Mouse (Mus musculus) MEL (cell line): Measurements from ENCODE around the gene Stk4. TPM values are rescaled to one million over a fixed set of nuclear protein-coding genes. Genes with fewer than 3 reads are reported as not detected.

ENCODE experiments used
- DNase-seq: peaks from one replicate; pipeline ENCODE4 v3.0.0; 2011; ENCODE audit warnings: low read depth, low spot score
- H3K27ac ChIP-seq: 2 replicates; pipeline ENCODE4 v1.5.1; 2012; ENCODE audit warnings: low read depth, mild to moderate bottlenecking, control low read depth, low read length, moderate library complexity; ENCODE audit not compliant: control insufficient read depth
- H3K27me3 ChIP-seq, 2 experiments: fragments of 150-350 bp in 1 of 2; sonication (generic) in 1 of 2; 2 replicates each; pipeline ENCODE4 v1.6.1; 2012; ENCODE audit warnings: low read length in 2 of 2, mild to moderate bottlenecking in 2 of 2, improper control_type of control experiment in 1 of 2, moderate library complexity in 1 of 2; ENCODE audit not compliant: insufficient read depth in 2 of 2, control insufficient read depth in 1 of 2
- H3K36me3 ChIP-seq, 2 experiments: 2 replicates each; pipeline ENCODE4 v1.6.1; 2012 to 2014; ENCODE audit warnings: low read length in 2 of 2, improper control_type of control experiment in 1 of 2, inconsistent platforms in 1 of 2, mild to moderate bottlenecking in 1 of 2; ENCODE audit not compliant: insufficient read depth in 2 of 2, control insufficient read depth in 1 of 2
- H3K4me1 ChIP-seq, 2 experiments: fragments of 150-350 bp in 1 of 2; sonication (generic) in 1 of 2; 2 replicates each; pipeline ENCODE4 v1.6.1; 2012; ENCODE audit warnings: low read length in 2 of 2, improper control_type of control experiment in 1 of 2, mild to moderate bottlenecking in 1 of 2; ENCODE audit not compliant: insufficient read depth in 2 of 2, control insufficient read depth in 1 of 2
- H3K4me3 ChIP-seq, 2 experiments: fragments of 150-350 bp in 1 of 2; sonication (generic) in 1 of 2; 2 replicates each; pipeline ENCODE4 v1.5.1; 2012; ENCODE audit warnings: low read depth in 2 of 2, low read length in 2 of 2, mild to moderate bottlenecking in 2 of 2, moderate library complexity in 2 of 2, control low read depth in 1 of 2, improper control_type of control experiment in 1 of 2; ENCODE audit not compliant: control insufficient read depth in 1 of 2, insufficient read depth in 1 of 2
- H3K79me2 ChIP-seq: 2 replicates; pipeline ENCODE4 v1.6.1; 2012; ENCODE audit warnings: mild to moderate bottlenecking, low read length, moderate library complexity; ENCODE audit not compliant: control insufficient read depth, poor library complexity, insufficient read depth
- H3K9ac ChIP-seq: 2 replicates; pipeline ENCODE4 v1.6.1; 2012; ENCODE audit warnings: low read depth, mild to moderate bottlenecking, control low read depth, low read length, moderate library complexity; ENCODE audit not compliant: control insufficient read depth, poor library complexity, severe bottlenecking
- H3K9me3 ChIP-seq: fragments of 150-350 bp; sonication (generic); replicated peaks from 2 replicates; pipeline ENCODE4 v1.6.1; 2012; ENCODE audit warnings: mild to moderate bottlenecking, low read length, improper control_type of control experiment, moderate library complexity; ENCODE audit not compliant: insufficient read depth
- BHLHE40 ChIP-seq: IDR thresholded peaks from 2 replicates; pipeline ENCODE4 v1.6.1; 2012; ENCODE audit warnings: low read depth, mild to moderate bottlenecking, inconsistent platforms, low read length, improper control_type of control experiment, borderline replicate concordance
- CHD1 ChIP-seq: IDR thresholded peaks from 2 replicates; pipeline ENCODE4 v1.6.1; 2012; ENCODE audit warnings: low read depth, mild to moderate bottlenecking, inconsistent platforms, low read length, improper control_type of control experiment
- CHD2 ChIP-seq: IDR thresholded peaks from 2 replicates; pipeline ENCODE4 v1.6.1; 2011; ENCODE audit warnings: low read length, improper control_type of control experiment
- EP300 ChIP-seq, 2 experiments: IDR thresholded peaks; 2 replicates each; pipeline ENCODE4 v1.6.1; 2011; ENCODE audit warnings: improper control_type of control experiment in 2 of 2, low read length in 2 of 2, low read depth in 1 of 2, mild to moderate bottlenecking in 1 of 2
- GABPA ChIP-seq: IDR thresholded peaks from 2 replicates; pipeline ENCODE4 v1.6.1; 2012; ENCODE audit warnings: low read depth, mild to moderate bottlenecking, inconsistent platforms, low read length, improper control_type of control experiment, moderate library complexity
- MAX ChIP-seq: IDR thresholded peaks from 2 replicates; pipeline ENCODE4 v1.6.1; 2011; ENCODE audit warnings: low read length, improper control_type of control experiment
- MXI1 ChIP-seq: IDR thresholded peaks from 2 replicates; pipeline ENCODE4 v1.6.1; 2011; ENCODE audit warnings: mild to moderate bottlenecking, low read depth, low read length, improper control_type of control experiment
- MYB ChIP-seq: IDR thresholded peaks from 2 replicates; pipeline ENCODE4 v1.6.1; 2011; ENCODE audit warnings: mild to moderate bottlenecking, low read depth, low read length, improper control_type of control experiment
- MYC ChIP-seq: IDR thresholded peaks from 2 replicates; pipeline ENCODE4 v1.6.1; 2011; ENCODE audit warnings: low read depth, mild to moderate bottlenecking, low read length, improper control_type of control experiment, moderate library complexity
- NELFE ChIP-seq: IDR thresholded peaks from 2 replicates; pipeline ENCODE4 v1.6.1; 2011; ENCODE audit warnings: low read depth, low read length, improper control_type of control experiment
- NRF1 ChIP-seq: IDR thresholded peaks from 2 replicates; pipeline ENCODE4 v1.6.1; 2014; ENCODE audit warnings: low read depth, mild to moderate bottlenecking, inconsistent platforms, low read length, improper control_type of control experiment, moderate library complexity; ENCODE audit not compliant: poor library complexity, insufficient read depth, severe bottlenecking
- POLR2A ChIP-seq, 2 experiments: IDR thresholded peaks; 2 replicates each; pipeline ENCODE4 v1.6.1; 2011 to 2012; ENCODE audit warnings: low read length in 2 of 2, mild to moderate bottlenecking in 2 of 2, control low read depth in 1 of 2, improper control_type of control experiment in 1 of 2, low read depth in 1 of 2, moderate library complexity in 1 of 2; ENCODE audit not compliant: control insufficient read depth in 1 of 2, insufficient read depth in 1 of 2, poor library complexity in 1 of 2
- POLR2AphosphoS2 ChIP-seq: IDR thresholded peaks from 2 replicates; pipeline ENCODE4 v1.6.1; 2011; ENCODE audit warnings: low read length, improper control_type of control experiment
- POLR2AphosphoS5 ChIP-seq: IDR thresholded peaks from 2 replicates; pipeline ENCODE4 v1.6.1; 2012; ENCODE audit warnings: low read depth, borderline replicate concordance, mild to moderate bottlenecking, inconsistent platforms, low read length, moderate library complexity, mixed read lengths
- RAD21 ChIP-seq: IDR thresholded peaks from 2 replicates; pipeline ENCODE4 v1.6.1; 2011; ENCODE audit warnings: mild to moderate bottlenecking, low read depth, low read length, improper control_type of control experiment
- SMC3 ChIP-seq: IDR thresholded peaks from 2 replicates; pipeline ENCODE4 v1.6.1; 2011; ENCODE audit warnings: low read depth, low read length, improper control_type of control experiment
- TBP ChIP-seq: IDR thresholded peaks from 2 replicates; pipeline ENCODE4 v1.8.0; 2011; ENCODE audit warnings: low read depth, low read length, improper control_type of control experiment
- ZC3H11A ChIP-seq: IDR thresholded peaks from 2 replicates; pipeline ENCODE4 v1.6.1; 2012; ENCODE audit warnings: low read depth, mild to moderate bottlenecking, inconsistent platforms, low read length, improper control_type of control experiment
- ZKSCAN1 ChIP-seq: IDR thresholded peaks from 2 replicates; pipeline ENCODE4 v1.6.1; 2012; ENCODE audit warnings: low read depth, mild to moderate bottlenecking, inconsistent platforms, low read length, improper control_type of control experiment, moderate library complexity
- ZMIZ1 ChIP-seq: IDR thresholded peaks from 2 replicates; pipeline ENCODE4 v1.6.1; 2012; ENCODE audit warnings: low read depth, mild to moderate bottlenecking, inconsistent platforms, low read length, improper control_type of control experiment, moderate library complexity
- polyA plus RNA-seq, 2 experiments: library from polyadenylated mRNA; stranded (reverse) in 1 of 2; unstranded in 1 of 2; fragments of >175 nt in 1 of 2; fragments of >200 nt in 1 of 2; gene quantifications; 2 replicates each; pipeline versions ENCODE4 v1.2.1 to v1.2.4; 2012; ENCODE audit warnings: low replicate concordance in 2 of 2, low read depth in 1 of 2; ENCODE audit not compliant: insufficient read length in 2 of 2, insufficient read depth in 1 of 2, missing spikeins in 1 of 2
- total RNA-seq: library from RNA; depleted of rRNA; stranded (reverse); fragments of 300-350 nt; gene quantifications from 2 replicates; pipeline ENCODE4 v1.2.3, GENCODE M21; 2012

Stk4 gene
- total and polyA plus RNA-seq, 3 experiments = 46.8 to 56.1 TPM; not detected in 1

DNA sequence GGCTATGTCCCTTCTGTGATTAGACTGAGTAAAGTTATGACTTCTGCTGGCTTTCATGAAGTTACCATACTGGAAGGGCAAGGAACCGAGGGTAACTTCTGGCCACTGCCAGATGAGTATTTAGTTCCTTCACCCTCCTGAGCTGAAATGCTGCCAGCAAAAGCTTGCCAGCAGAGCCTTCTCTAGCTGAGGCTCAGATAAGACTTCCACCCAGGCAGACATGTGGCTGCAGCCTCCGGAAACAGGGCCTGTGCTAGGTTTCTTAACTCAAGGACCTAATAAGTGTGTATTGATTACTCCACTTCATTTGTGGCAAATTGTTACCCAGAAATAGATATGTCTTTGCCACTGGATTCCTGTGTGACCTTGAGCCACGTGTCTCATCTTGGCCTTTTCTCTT is 103.3 kb downstream of the Stk4 start (continued):
- TF ChIP-seq MAX (peak; percentile 85), CHD2 (no peak), ZC3H11A (no peak; the same call in 1 of the 2 replicates), ZKSCAN1 (no peak), BHLHE40 (no peak), ZMIZ1 (no peak), GABPA (no peak), CHD1 (no peak), POLR2AphosphoS2 (no peak), POLR2AphosphoS5 (no peak), NELFE (peak; percentile 29; the same call in 1 of the 2 replicates), MXI1 (peak; percentile 72), RAD21 (no peak), SMC3 (no peak)

DNA sequence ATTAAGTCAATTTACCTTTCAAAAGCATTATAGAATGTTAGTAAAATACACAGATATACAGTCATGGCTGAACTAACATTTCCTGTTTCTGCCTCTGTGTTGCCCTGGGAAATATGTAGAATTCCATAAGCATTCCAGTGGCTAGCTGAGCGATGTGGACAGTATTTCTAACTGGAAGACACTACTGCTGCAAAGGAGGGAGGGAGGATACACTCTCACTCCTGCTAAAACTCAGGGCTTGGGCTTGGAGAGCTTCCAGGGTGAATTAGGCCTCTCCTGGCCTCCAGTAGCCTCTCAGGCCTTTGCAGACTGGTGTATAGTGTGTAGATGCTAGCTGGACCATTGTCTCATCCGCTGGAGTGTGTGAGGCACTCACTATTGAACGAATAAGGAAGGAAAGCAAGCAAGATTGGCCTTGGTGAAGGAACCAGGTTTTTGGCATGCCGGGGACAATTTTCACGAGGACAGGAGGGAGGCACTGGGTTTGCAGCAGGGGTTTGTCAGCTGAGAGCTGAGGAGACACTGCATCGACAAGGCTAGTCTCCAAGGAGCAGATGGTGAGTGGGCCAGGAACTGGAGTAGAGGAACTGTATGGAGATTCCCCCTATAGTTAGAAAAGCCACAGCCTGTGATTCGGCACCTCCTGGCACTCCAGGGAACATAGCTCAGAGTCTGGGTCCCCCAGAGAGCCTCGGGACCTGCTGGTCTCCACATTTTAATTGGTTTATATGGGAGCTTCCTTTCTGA is 104.7 kb downstream of the Stk4 start:
- Histone ChIP-seq H3K9me3 (no peaks in the 10 kb centered on the region), H3K27me3 (no peaks in the 10 kb centered on the region; a peak in 1 of 4 replicates), H3K4me1 (peaks cover 11 to 17% of the 10 kb centered on the region in 2 experiments), H3K27ac (no peak overlapping the region), H3K9ac (no peak overlapping the region), H3K36me3 (peaks cover 0 to 13% of the 10 kb centered on the region in 2 experiments; a peak in 2 of 4 replicates), H3K79me2 (no peaks in the 10 kb centered on the region), H3K4me3 (no peak overlapping the region)
- TF ChIP-seq MYC (no peak), MYB (no peak), ZKSCAN1 (no peak), RAD21 (no peak), NRF1 (no peak)
- DNase-seq = no peak

DNA sequence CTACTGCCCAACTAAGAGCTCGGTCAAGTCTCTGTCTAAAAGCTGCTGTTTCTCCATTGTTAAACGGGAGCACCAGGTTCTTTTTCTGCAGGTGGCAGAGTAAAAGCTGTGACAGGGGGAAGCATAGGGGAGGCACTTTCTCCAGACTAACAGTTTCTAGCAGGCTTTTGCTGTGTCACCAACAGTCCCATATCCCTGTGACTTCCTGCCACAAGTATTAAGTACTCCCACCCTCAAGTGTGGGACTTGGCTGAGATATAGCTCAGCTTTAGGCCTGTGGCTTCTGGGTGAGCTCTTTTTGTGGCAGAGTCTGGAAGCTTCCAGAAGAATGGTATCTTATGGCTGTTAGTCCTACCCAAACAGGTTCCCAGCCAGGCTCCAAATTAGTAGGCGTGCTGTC is 105.7 kb downstream of the Stk4 start:
- peak; percentile 35 for DNase-seq
- TF ChIP-seq CHD2 (no peak), TBP (no peak), BHLHE40 (no peak), ZMIZ1 (no peak), POLR2A (IDR thresholded peaks at IDR 0.05; ENCODE audit: control insufficient read depth in 1 of 2, insufficient read depth in 1 of 2, low read depth in 1 of 2, low read length in 2 of 2, poor library complexity in 1 of 2) (no peak), EP300 (IDR thresholded peaks at IDR 0.05; ENCODE audit: low read depth in 1 of 2, low read length in 2 of 2) (peak in 1 of 2 experiments; percentile 31; a peak in 1 of 4 replicates), NELFE (no peak), MYB (no peak)

More for the DNA sequence above, 105.7 kb downstream of the Stk4 start:
- Histone ChIP-seq H3K9me3 (no peaks in the 10 kb centered on the region), H3K4me1 (peaks cover 11 to 17% of the 10 kb centered on the region in 2 experiments), H3K79me2 (no peaks in the 10 kb centered on the region), H3K4me3 (no peak overlapping the region), H3K9ac (no peak overlapping the region), H3K27ac (no peak overlapping the region), H3K27me3 (no peaks in the 10 kb centered on the region; a peak in 1 of 4 replicates), H3K36me3 (peaks cover 0 to 13% of the 10 kb centered on the region in 2 experiments; a peak in 2 of 4 replicates)
